Mouse (Mus musculus): ENCODE data around the gene H2-DMa. TPM values are rescaled to one million over a fixed set of nuclear protein-coding genes. Genes with fewer than 3 reads are reported as not detected.

The H2-DMa gene
- total RNA-seq, 1 experiment from 2014 or later: 8.0 TPM

Other genes starting within 250 kb of the H2-DMa start
- not detected in 2 replicates for gene Gm7029, start 245.7 kb upstream of the H2-DMa start, total RNA-seq (2021)
- gene Kifc1, start 228.9 kb upstream of the H2-DMa start, total RNA-seq (2021): 11.0 and 12.4 TPM in 2 replicates
- not detected in 2 replicates for gene Platr17, start 214.4 kb upstream of the H2-DMa start, total RNA-seq (2021)
- 27.7 and 32.0 TPM in 2 replicates for gene Daxx, start 210.1 kb upstream of the H2-DMa start, total RNA-seq (2021)
- 132 and 145 TPM in 2 replicates for gene Tapbp, start 203.6 kb upstream of the H2-DMa start, total RNA-seq (2021)
- 25.5 and 34.5 TPM in 2 replicates for gene Zbtb22, start 203.6 kb upstream of the H2-DMa start, total RNA-seq (2021)
- gene Rgl2, start 190.0 kb upstream of the H2-DMa start, total RNA-seq (2021): 53.2 and 80.3 TPM in 2 replicates
- gene Pfdn6, start 179.2 kb upstream of the H2-DMa start, total RNA-seq (2021): 96.2 and 102 TPM in 2 replicates
- 32.9 and 35.7 TPM in 2 replicates for gene Wdr46, start 178.9 kb upstream of the H2-DMa start, total RNA-seq (2021)
- gene B3galt4, start 168.1 kb upstream of the H2-DMa start, total RNA-seq (2021): 3.2 and 6.2 TPM in 2 replicates
- gene Vps52, start 163.7 kb upstream of the H2-DMa start, total RNA-seq (2021): 46.8 and 52.9 TPM in 2 replicates
- 760 and 860 TPM in 2 replicates for gene Rps18, start 163.5 kb upstream of the H2-DMa start, total RNA-seq (2021)
- gene H2-K1, start 119.2 kb upstream of the H2-DMa start, total RNA-seq (2021): 212 and 322 TPM in 2 replicates
- gene Ring1, start 94.9 kb upstream of the H2-DMa start, total RNA-seq (2021): 36.6 and 42.5 TPM in 2 replicates
- gene H2-Ke6, start 91.5 kb upstream of the H2-DMa start, total RNA-seq (2021): 207 and 212 TPM in 2 replicates
- gene Slc39a7, start 87.9 kb upstream of the H2-DMa start, total RNA-seq (2021): 127 and 161 TPM in 2 replicates
- gene Rxrb, start 87.7 kb upstream of the H2-DMa start, total RNA-seq (2021): 54.5 and 66.6 TPM in 2 replicates
- 1.1 and 2.6 TPM in 2 replicates for gene Col11a2, start 80.1 kb upstream of the H2-DMa start, total RNA-seq (2021)
- 0.33 and 4.1 TPM in 2 replicates for gene H2-Oa, start 27.2 kb upstream of the H2-DMa start, total RNA-seq (2021)
- 198 and 203 TPM in 2 replicates for gene Brd2, start 3.1 kb downstream of the H2-DMa start, total RNA-seq (2021)
- 2.7 and 17.0 TPM in 2 replicates for gene H2-DMb2, start 23.8 kb downstream of the H2-DMa start, total RNA-seq (2021)
- 3.6 and 8.3 TPM in 2 replicates for gene H2-DMb1, start 33.5 kb downstream of the H2-DMa start, total RNA-seq (2021)
- 11.1 and 20.4 TPM in 2 replicates for gene Tap1, start 68.0 kb downstream of the H2-DMa start, total RNA-seq (2021)
- gene Psmb9, start 68.2 kb downstream of the H2-DMa start, total RNA-seq (2021): 6.9 and 12.2 TPM in 2 replicates
- gene Psmb8, start 78.2 kb downstream of the H2-DMa start, total RNA-seq (2021): 21.0 and 33.6 TPM in 2 replicates
- gene Tap2, start 84.0 kb downstream of the H2-DMa start, total RNA-seq (2021): 33.2 and 34.9 TPM in 2 replicates
- gene H2-Ob, start 119.4 kb downstream of the H2-DMa start, total RNA-seq (2021): 1.3 and 16.6 TPM in 2 replicates
- 19.8 and 71.0 TPM in 2 replicates for gene H2-Ab1, start 138.1 kb downstream of the H2-DMa start, total RNA-seq (2021)
- gene H2-Aa, start 168.3 kb downstream of the H2-DMa start, total RNA-seq (2021): 21.7 and 108 TPM in 2 replicates
- 22.8 and 92.3 TPM in 2 replicates for gene H2-Eb1, start 186.3 kb downstream of the H2-DMa start, total RNA-seq (2021)
- gene H2-Eb2, start 206.1 kb downstream of the H2-DMa start, total RNA-seq (2021): 1.1 TPM in 1 of 2 replicates, not detected in the other
- gene Btnl2, start 235.3 kb downstream of the H2-DMa start, total RNA-seq (2021): 0.26 and 0.64 TPM in 2 replicates

Measured in adrenal gland, postnatal 14 days (tissue).